Mouse (Mus musculus) heart, embryonic 16.5 days (tissue): Measurements from ENCODE around the gene Kars. TPM values are rescaled to one million over a fixed set of nuclear protein-coding genes. Genes with fewer than 3 reads are reported as not detected.

ENCODE experiments used
- ATAC-seq: fragments of 200-750 bp; cut with Nextera tagmentation; replicated peaks from 2 replicates; pipeline ENCODE4 v1.8.0; 2017; ENCODE audit warnings: moderate number of reproducible peaks; ENCODE audit not compliant: insufficient read depth, low FRiP score; ENCODE audit errors: extremely low read depth
- H3K27ac ChIP-seq: fragments of 300-500 bp; sonication (generic); 2 replicates; pipeline ENCODE4 v1.5.1; 2014; ENCODE audit warnings: mild to moderate bottlenecking, low read length, control low read depth, moderate library complexity
- H3K27me3 ChIP-seq: fragments of 300-500 bp; sonication (generic); 2 replicates; pipeline ENCODE4 v1.6.1; 2014; ENCODE audit warnings: low read length, mixed read lengths; ENCODE audit not compliant: control insufficient read depth, insufficient read depth
- H3K36me3 ChIP-seq: fragments of 300-500 bp; sonication (generic); 2 replicates; pipeline ENCODE4 v1.6.1; 2014; ENCODE audit not compliant: control insufficient read depth, insufficient read depth
- H3K4me1 ChIP-seq: fragments of 300-500 bp; sonication (generic); 2 replicates; pipeline ENCODE4 v1.6.1; 2014; ENCODE audit warnings: low read length, mixed read lengths; ENCODE audit not compliant: control insufficient read depth, insufficient read depth
- H3K4me2 ChIP-seq: fragments of 300-500 bp; sonication (generic); 2 replicates; pipeline ENCODE4 v1.6.1; 2014; ENCODE audit warnings: low read depth, mild to moderate bottlenecking, control low read depth, low read length
- H3K4me3 ChIP-seq: fragments of 300-500 bp; sonication (generic); 2 replicates; pipeline ENCODE4 v1.5.1; 2014; ENCODE audit warnings: mild to moderate bottlenecking, control low read depth, low read length
- H3K9ac ChIP-seq: fragments of 300-500 bp; sonication (generic); 2 replicates; pipeline ENCODE4 v1.6.1; 2014; ENCODE audit warnings: low read length, control low read depth
- H3K9me3 ChIP-seq: fragments of 300-500 bp; sonication (generic); replicated peaks from 2 replicates; pipeline ENCODE4 v1.6.1; 2016; ENCODE audit warnings: low read length; ENCODE audit not compliant: control insufficient read depth
- WGBS: fragments of 180-500 bp; shearing (Covaris S2); extraction: QIAGEN DNeasy Blood & Tissue Kit; methylation state at CpG from one replicate; pipeline ENCODE4 v1.1.7; 2014; 5-methylcytosine and 5-hydroxymethylcytosine counted together
- polyA plus RNA-seq: library from polyadenylated mRNA; unstranded; fragments of >200 nt; fragmentation: Nextera tagmentation; extraction: Ambion mirVana; gene quantifications from 2 replicates; pipeline ENCODE4 v1.2.1, GENCODE M21; 2015

Gene Kars
- polyA plus RNA-seq, 1 experiment from 2014 or later: 139 TPM

- Histone ChIP-seq H3K36me3 (no peaks in the 10 kb centered on the region), H3K27me3 (no peaks in the 10 kb centered on the region), H3K4me1 (no peaks in the 10 kb centered on the region), H3K9ac (no peak overlapping the region), H3K4me3 (no peak overlapping the region), H3K9me3 (no peaks in the 10 kb centered on the region), H3K4me2 (no peak overlapping the region), H3K27ac (no peak overlapping the region)
- ATAC-seq: no peak
- WGBS: 56% methylated on average over 7 of the region's 7 CpGs
These were observed 21.9 kb upstream of the Kars start for GRCm38 (mm10) chr8:112033071-112033470.

DNA sequence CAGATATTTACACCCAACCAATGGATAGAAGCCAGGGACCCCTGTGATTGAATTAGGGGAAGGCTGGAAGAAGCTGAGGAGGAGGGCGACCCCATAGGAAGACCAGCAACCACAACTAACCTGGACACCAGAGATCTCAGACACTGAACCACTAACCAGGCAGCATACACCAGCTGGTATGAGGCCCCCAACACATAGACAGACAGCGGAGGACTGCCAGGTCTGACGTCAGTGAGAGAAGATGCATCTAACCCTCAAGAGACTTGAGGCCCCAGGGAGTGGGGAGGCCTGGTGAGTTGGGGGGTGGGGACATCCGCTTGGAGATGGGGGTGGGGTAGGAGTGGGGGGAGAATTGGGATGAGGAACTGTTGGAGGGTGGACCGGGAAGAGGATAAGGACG, 19.5 kb upstream of the Kars start:
- WGBS: 44% methylated on average over 6 of the region's 6 CpGs
- ATAC-seq: no peak

GRCm38 (mm10) chr8:112029455-112029854, 18.3 kb upstream of the Kars start:
- ATAC-seq: no peak
- Histone ChIP-seq H3K4me1 (no peaks in the 10 kb centered on the region), H3K27me3 (no peaks in the 10 kb centered on the region), H3K4me3 (no peak overlapping the region), H3K36me3 (no peaks in the 10 kb centered on the region), H3K9ac (no peak overlapping the region), H3K9me3 (no peaks in the 10 kb centered on the region), H3K27ac (no peak overlapping the region), H3K4me2 (no peak overlapping the region)
- 71% methylated on average over 7 of the region's 7 CpGs for WGBS

More for the DNA sequence above, 19.5 kb upstream of the Kars start:
- H3K27ac ChIP-seq: no peak overlapping the region
- H3K27me3 ChIP-seq: no peaks in the 10 kb centered on the region
- H3K4me2 ChIP-seq: no peak overlapping the region
- no peak overlapping the region for H3K4me3 ChIP-seq
- H3K4me1 ChIP-seq: no peaks in the 10 kb centered on the region
- H3K9ac ChIP-seq: no peak overlapping the region
- no peaks in the 10 kb centered on the region for H3K36me3 ChIP-seq
- H3K9me3 ChIP-seq: no peaks in the 10 kb centered on the region

- WGBS: 85% methylated on average over 11 of the region's 11 CpGs
- ATAC-seq: no peak
- peaks cover 17% of the 10 kb centered on the region for H3K4me1 ChIP-seq
- H3K4me2 ChIP-seq: no peak within 1 kb of the TSS
- no peak within 1 kb of the TSS for H3K4me3 ChIP-seq
- no peaks in the 10 kb centered on the region for H3K27me3 ChIP-seq
- no peak within 1 kb of the TSS for H3K9ac ChIP-seq
- no peak within 1 kb of the TSS for H3K27ac ChIP-seq
- no peaks in the 10 kb centered on the region for H3K9me3 ChIP-seq
- H3K36me3 ChIP-seq: peaks cover 22% of the 10 kb centered on the region
These were observed 3.8 kb upstream of the Kars start, which contains the start of gene Gm6793 for GRCm38 (mm10) chr8:112014936-112015335. Gm6793 (minus strand) TSS chr8:112015036.

- WGBS: under 1% methylated on average over 40 of the region's 40 CpGs
These were observed 706 bp upstream of the Kars start for GRCm38 (mm10) chr8:112011816-112012242.

DNA sequence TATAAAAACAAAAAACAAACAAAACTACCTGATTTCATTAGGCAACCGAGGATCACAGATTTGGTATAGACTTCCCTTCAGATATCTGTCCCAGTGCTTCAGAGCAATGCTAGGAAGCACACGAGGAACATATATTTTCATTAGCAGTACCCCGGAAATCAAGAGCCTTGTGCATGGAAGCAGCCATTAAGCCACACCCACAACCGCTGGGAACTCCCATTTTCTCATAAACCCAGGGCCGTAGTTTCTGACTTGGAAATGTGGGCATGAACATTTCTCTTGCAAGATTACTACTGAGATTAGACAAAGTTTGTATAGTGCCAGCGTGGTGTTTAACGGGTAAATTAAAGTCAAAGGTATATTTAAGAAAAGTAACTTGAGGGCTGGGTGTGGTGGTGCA, 1.6 kb downstream of the Kars start:
- no peak overlapping the region for H3K27ac ChIP-seq
- no peak for ATAC-seq
- 88% methylated on average over 7 of the region's 7 CpGs for WGBS
- no peaks in the 10 kb centered on the region for H3K27me3 ChIP-seq
- no peaks in the 10 kb centered on the region for H3K9me3 ChIP-seq
- H3K4me3 ChIP-seq: no peak overlapping the region
- no peak overlapping the region for H3K9ac ChIP-seq
- H3K4me2 ChIP-seq: no peak overlapping the region
- peaks cover 7% of the 10 kb centered on the region for H3K36me3 ChIP-seq
- H3K4me1 ChIP-seq: peaks cover 18% of the 10 kb centered on the region

More at GRCm38 (mm10) chr8:112011816-112012242, 706 bp upstream of the Kars start:
- Histone ChIP-seq H3K4me1 (peaks cover 18% of the 10 kb centered on the region), H3K4me3 (peak overlapping the region; percentile 98), H3K9ac (peak overlapping the region; percentile 91), H3K9me3 (no peaks in the 10 kb centered on the region), H3K36me3 (peaks cover under 1% of the 10 kb centered on the region; the same call in 1 of the 2 replicates), H3K4me2 (peak overlapping the region; percentile 94), H3K27me3 (no peaks in the 10 kb centered on the region), H3K27ac (peak overlapping the region; percentile 79)
- peak; percentile 47 for ATAC-seq

DNA sequence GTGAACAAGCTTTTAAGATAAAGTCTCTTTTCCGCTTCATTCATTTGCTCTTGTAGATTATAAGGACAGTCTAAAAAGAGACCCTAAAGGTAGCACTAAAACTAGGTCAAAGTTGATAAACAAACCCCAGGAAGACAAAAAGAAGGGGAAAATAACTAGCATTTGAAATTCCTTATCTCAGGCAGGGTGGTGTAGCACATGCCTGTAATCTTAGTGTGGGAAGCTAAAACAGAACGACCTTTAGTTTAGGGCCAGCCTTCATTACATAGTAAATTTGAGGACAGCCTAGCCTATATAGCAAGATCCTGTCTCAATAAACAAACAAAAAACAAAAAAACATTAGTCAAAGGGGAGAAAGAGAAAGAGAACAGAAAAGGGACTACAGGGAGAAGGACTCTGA, 3.5 kb downstream of the Kars start:
- peaks cover 12% of the 10 kb centered on the region for H3K4me1 ChIP-seq
- H3K9ac ChIP-seq: no peak overlapping the region
- no peak overlapping the region for H3K4me2 ChIP-seq
- H3K4me3 ChIP-seq: no peak overlapping the region
- no peaks in the 10 kb centered on the region for H3K9me3 ChIP-seq
- H3K27me3 ChIP-seq: no peaks in the 10 kb centered on the region
- 90% methylated on average over 2 of the region's 2 CpGs for WGBS
- ATAC-seq: no peak
- H3K27ac ChIP-seq: no peak overlapping the region
- H3K36me3 ChIP-seq: peaks cover 23% of the 10 kb centered on the region

DNA sequence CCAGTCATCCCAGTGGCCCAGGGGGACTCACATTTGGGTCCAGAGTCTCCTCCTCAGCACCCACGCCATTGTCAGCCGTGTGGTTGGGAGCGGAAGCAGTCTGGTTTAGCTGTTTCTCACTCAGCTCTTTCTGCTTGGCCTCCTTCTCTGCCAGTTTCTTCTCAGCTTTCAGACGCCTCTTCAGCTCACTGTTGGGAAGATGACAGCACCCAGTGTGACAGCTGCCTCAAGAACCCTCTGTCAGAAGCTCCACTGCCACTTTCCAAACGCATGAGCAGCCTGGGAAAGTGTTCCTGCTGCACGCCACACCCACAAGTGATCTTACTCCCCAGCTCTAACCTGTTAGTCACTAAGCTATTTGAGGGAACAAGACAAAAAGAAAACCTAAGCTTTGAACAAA, 5.5 kb downstream of the Kars start:
- H3K27me3 ChIP-seq: no peaks in the 10 kb centered on the region
- no peak overlapping the region for H3K4me3 ChIP-seq
- no peak overlapping the region for H3K27ac ChIP-seq
- peaks cover 44% of the 10 kb centered on the region for H3K36me3 ChIP-seq
- ATAC-seq: no peak
- 91% methylated on average over 6 of the region's 6 CpGs for WGBS
- no peaks in the 10 kb centered on the region for H3K9me3 ChIP-seq
- H3K9ac ChIP-seq: no peak overlapping the region
- H3K4me1 ChIP-seq: peaks cover 7% of the 10 kb centered on the region
- no peak overlapping the region for H3K4me2 ChIP-seq

GRCm38 (mm10) chr8:112004754-112005153, 6.4 kb downstream of the Kars start:
- Histone ChIP-seq H3K4me2 (no peak overlapping the region), H3K9ac (no peak overlapping the region), H3K27me3 (no peaks in the 10 kb centered on the region), H3K4me1 (no peaks in the 10 kb centered on the region; the same call in 1 of the 2 replicates), H3K36me3 (peaks cover 52% of the 10 kb centered on the region), H3K9me3 (no peaks in the 10 kb centered on the region), H3K4me3 (no peak overlapping the region), H3K27ac (no peak overlapping the region)
- ATAC-seq: no peak
